Mouse (Mus musculus): ENCODE results near the gene Ifngr1. TPM values are rescaled to one million over a fixed set of nuclear protein-coding genes. Genes with fewer than 3 reads are reported as not detected.

Gene Ifngr1
- polyA plus RNA-seq, 1 experiment from 2014 or later = 40.0 TPM

GRCm38 (mm10) chr10:19603231-19603630 lies 11.5 kb downstream of the Ifngr1 start:
- H3K36me3 ChIP-seq = peaks cover 86% of the 10 kb centered on the region
- no peak for DNase-seq
- WGBS (ENCODE audit: insufficient replicate concordance) = 84% methylated on average over 6 of the region's 6 CpGs

GRCm38 (mm10) chr10:19609125-19609524 lies 17.4 kb downstream of the Ifngr1 start:
- 0 out of 2 replicates have a peak, but pooled peaks have one; percentile 10 for ATAC-seq (ENCODE audit: low read depth)
- no peaks in the 10 kb centered on the region for H3K9me3 ChIP-seq (replicated peaks)
- H3K27ac ChIP-seq = no peak overlapping the region

More at GRCm38 (mm10) chr10:19603231-19603630, 11.5 kb downstream of the Ifngr1 start:
- ATAC-seq (ENCODE audit: low read depth) = no peak
- Histone ChIP-seq H3K9me3 (replicated peaks) (0 out of 2 replicates have a peak, but pooled peaks cover 2% of the 10 kb centered on the region), H3K27ac (no peak overlapping the region), H3K4me1 (replicated peaks) (0 out of 2 replicates have a peak, but pooled peaks cover 2% of the 10 kb centered on the region), H3K4me3 (replicated peaks) (no peak overlapping the region), H3K4me2 (no peak overlapping the region), H3K27me3 (no peaks in the 10 kb centered on the region), H3K9ac (no peak overlapping the region)

DNA sequence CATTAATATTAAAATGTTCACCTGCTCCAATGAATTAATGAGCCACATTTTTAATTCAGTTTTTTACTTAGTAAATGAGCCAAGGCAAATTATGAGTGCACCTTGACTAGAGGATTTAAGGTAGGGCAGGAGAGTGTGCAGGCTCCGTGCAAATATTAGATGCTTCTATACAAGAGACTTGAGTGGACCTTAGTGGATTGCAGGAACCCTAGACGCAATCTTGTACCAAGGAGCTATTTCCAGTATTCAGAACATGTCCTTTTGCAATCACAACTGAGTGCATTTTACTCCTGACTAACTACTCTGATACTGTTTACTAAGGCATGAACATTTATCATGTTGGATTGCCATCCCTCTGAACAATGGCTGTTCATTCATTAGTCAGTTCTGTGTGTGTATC lies 19.9 kb downstream of the Ifngr1 start:
- Histone ChIP-seq H3K4me3 (replicated peaks) (no peak overlapping the region), H3K9me3 (replicated peaks) (no peaks in the 10 kb centered on the region), H3K27ac (no peak overlapping the region), H3K36me3 (peaks cover 30% of the 10 kb centered on the region), H3K9ac (no peak overlapping the region), H3K27me3 (no peaks in the 10 kb centered on the region), H3K4me1 (replicated peaks) (peaks cover 13% of the 10 kb centered on the region; the same call in 1 of the 2 replicates), H3K4me2 (no peak overlapping the region)
- WGBS (ENCODE audit: insufficient replicate concordance) = 46% methylated on average over 2 of the region's 2 CpGs
- ATAC-seq (ENCODE audit: low read depth) (no peak), DNase-seq (no peak)

More at GRCm38 (mm10) chr10:19609125-19609524, 17.4 kb downstream of the Ifngr1 start:
- H3K4me1 ChIP-seq (replicated peaks) = peaks cover 11% of the 10 kb centered on the region; the same call in 1 of the 2 replicates
- WGBS (ENCODE audit: insufficient replicate concordance) = 76% methylated on average over 14 of the region's 14 CpGs
- H3K9ac ChIP-seq = no peak overlapping the region
- H3K4me2 ChIP-seq = no peak overlapping the region
- no peaks in the 10 kb centered on the region for H3K27me3 ChIP-seq
- no peak for DNase-seq
- no peak overlapping the region for H3K4me3 ChIP-seq (replicated peaks)
- peaks cover 55% of the 10 kb centered on the region for H3K36me3 ChIP-seq

- whole genome bisulfite sequencing (ENCODE audit: insufficient replicate concordance) = 21% methylated on average over 7 of the region's 7 CpGs
- no peak overlapping the region for H3K4me3 ChIP-seq (replicated peaks)
- no peaks in the 10 kb centered on the region for H3K9me3 ChIP-seq (replicated peaks)
- peak overlapping the region; percentile 53 for H3K27ac ChIP-seq
- peaks cover 13% of the 10 kb centered on the region; the same call in 1 of the 2 replicates for H3K4me1 ChIP-seq (replicated peaks)
- peak; percentile 43; the same call in 1 of the 2 replicates for ATAC-seq (ENCODE audit: low read depth)
- H3K4me2 ChIP-seq = no peak overlapping the region
- no peak overlapping the region for H3K9ac ChIP-seq
- H3K36me3 ChIP-seq = peaks cover 16% of the 10 kb centered on the region
- H3K27me3 ChIP-seq = no peaks in the 10 kb centered on the region
- DNase-seq = no peak
Measured at GRCm38 (mm10) chr10:19613111-19613753, 21.5 kb downstream of the Ifngr1 start.

DNA sequence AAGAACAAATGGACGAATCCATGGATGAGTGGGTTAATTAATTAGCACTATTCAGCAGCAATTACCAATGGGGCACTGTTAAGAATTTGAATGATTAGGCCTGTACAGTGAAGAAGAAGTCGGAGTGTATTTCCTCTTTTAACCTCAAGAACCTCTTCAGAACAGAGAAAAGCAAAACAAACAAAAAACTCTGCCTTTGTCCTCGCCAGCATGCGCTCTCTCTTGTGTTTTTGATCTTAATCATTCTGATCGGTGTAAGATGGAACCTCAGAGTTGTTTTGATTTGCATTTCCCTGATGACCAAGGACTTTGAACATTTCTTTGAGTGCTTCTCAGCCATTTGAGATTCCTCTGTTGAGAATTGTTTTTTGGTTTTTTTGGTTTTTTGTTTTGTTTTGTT lies 28.0 kb downstream of the Ifngr1 start:
- H3K27me3 ChIP-seq = no peaks in the 10 kb centered on the region
- H3K36me3 ChIP-seq = no peaks in the 10 kb centered on the region
- no peak overlapping the region for H3K4me3 ChIP-seq (replicated peaks)
- no peaks in the 10 kb centered on the region for H3K9me3 ChIP-seq (replicated peaks)
- H3K4me2 ChIP-seq = no peak overlapping the region
- H3K27ac ChIP-seq = no peak overlapping the region
- no peaks in the 10 kb centered on the region for H3K4me1 ChIP-seq (replicated peaks)
- ATAC-seq (ENCODE audit: low read depth) = no peak
- H3K9ac ChIP-seq = no peak overlapping the region
- 47% methylated on average over 5 of the region's 5 CpGs for WGBS (ENCODE audit: insufficient replicate concordance)
- no peak for DNase-seq

DNA sequence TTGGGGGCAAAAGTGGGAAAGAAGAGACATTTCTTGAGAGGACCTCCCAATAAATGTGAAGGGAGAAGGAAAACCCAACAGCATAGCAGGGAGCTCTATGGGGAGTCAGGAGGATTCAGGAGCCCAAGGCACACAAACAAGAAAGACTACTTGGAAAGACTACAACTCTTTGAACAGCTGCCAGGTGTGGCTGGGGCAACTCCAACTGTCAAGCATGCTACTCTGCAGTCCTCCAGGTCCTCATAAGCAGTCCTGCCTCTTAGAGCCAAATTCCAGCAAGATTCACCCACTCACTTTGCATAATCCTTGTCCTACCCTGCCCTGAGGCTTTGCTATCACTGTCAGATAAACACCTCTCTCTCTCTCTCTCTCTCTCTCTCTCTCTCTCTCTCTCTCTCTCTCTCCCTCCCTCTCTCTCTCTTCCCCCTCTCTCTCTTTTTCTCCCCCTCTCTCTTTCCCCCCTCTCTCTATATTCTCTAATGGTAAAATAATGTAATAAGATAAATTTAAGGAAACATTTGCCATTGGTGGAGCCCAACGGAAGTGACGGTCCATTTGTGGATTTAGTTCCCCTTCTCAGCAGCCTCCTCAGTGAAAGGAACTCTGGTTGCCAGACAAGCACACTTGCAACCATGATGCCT lies 29.8 kb downstream of the Ifngr1 start, which contains the start of gene Il22ra2:
Gene Il22ra2, plus strand, starts transcription at position 591 of the 641 bp plus-strand sequence.
- no peak within 1 kb of the TSS for H3K9ac ChIP-seq
- H3K4me2 ChIP-seq = no peak within 1 kb of the TSS
- 67% methylated on average over 2 of the region's 2 CpGs for WGBS (ENCODE audit: insufficient replicate concordance)
- H3K27me3 ChIP-seq = no peaks in the 10 kb centered on the region
- no peak within 1 kb of the TSS for H3K27ac ChIP-seq
- no peak within 1 kb of the TSS for H3K4me3 ChIP-seq (replicated peaks)
- no peaks in the 10 kb centered on the region for H3K9me3 ChIP-seq (replicated peaks)
- no peaks in the 10 kb centered on the region for H3K4me1 ChIP-seq (replicated peaks)
- no peaks in the 10 kb centered on the region for H3K36me3 ChIP-seq
- no peak for DNase-seq
- no peak for ATAC-seq (ENCODE audit: low read depth)

GRCm38 (mm10) chr10:19624617-19625016 lies 32.9 kb downstream of the Ifngr1 start:
- no peak overlapping the region for H3K9ac ChIP-seq
- no peaks in the 10 kb centered on the region for H3K27me3 ChIP-seq
- no peak for ATAC-seq (ENCODE audit: low read depth)
- H3K9me3 ChIP-seq (replicated peaks) = no peaks in the 10 kb centered on the region
- H3K4me3 ChIP-seq (replicated peaks) = no peak overlapping the region
- no peak for DNase-seq
- 75% methylated on average over 1 of the region's 1 CpGs for WGBS (ENCODE audit: insufficient replicate concordance)
- no peaks in the 10 kb centered on the region for H3K36me3 ChIP-seq
- H3K27ac ChIP-seq = no peak overlapping the region
- no peaks in the 10 kb centered on the region for H3K4me1 ChIP-seq (replicated peaks)
- no peak overlapping the region for H3K4me2 ChIP-seq

GRCm38 (mm10) chr10:19627342-19627741 lies 35.6 kb downstream of the Ifngr1 start:
- no peak overlapping the region for H3K27ac ChIP-seq
- no peaks in the 10 kb centered on the region for H3K27me3 ChIP-seq
- no peaks in the 10 kb centered on the region for H3K4me1 ChIP-seq (replicated peaks)
- H3K4me2 ChIP-seq = no peak overlapping the region
- H3K9me3 ChIP-seq (replicated peaks) = no peaks in the 10 kb centered on the region
- no peak overlapping the region for H3K9ac ChIP-seq
- no peak for ATAC-seq (ENCODE audit: low read depth)
- DNase-seq = no peak
- 84% methylated on average over 2 of the region's 2 CpGs for WGBS (ENCODE audit: insufficient replicate concordance)
- H3K36me3 ChIP-seq = no peaks in the 10 kb centered on the region
- H3K4me3 ChIP-seq (replicated peaks) = no peak overlapping the region

DNA sequence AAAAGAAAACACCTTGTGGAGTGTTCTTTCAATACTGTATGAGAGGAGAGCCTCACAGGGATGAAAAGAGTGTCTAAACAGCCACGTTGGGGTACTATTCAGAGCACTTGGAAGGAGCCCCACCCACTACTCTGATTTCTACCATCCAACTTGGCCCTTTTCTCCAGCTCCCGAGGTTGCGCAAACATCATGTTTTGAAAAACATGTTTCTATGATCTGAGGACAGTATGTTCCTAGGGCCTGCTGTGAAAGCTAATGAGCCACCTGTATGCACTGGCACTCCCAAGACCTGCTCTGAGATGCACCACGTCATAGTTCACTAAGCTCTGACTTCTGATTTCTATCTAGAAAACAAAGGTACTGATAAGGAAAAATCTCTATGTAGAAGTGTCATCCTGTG lies 36.0 kb downstream of the Ifngr1 start:
- Histone ChIP-seq H3K9me3 (replicated peaks) (no peaks in the 10 kb centered on the region), H3K4me3 (replicated peaks) (no peak overlapping the region), H3K4me1 (replicated peaks) (no peaks in the 10 kb centered on the region), H3K36me3 (no peaks in the 10 kb centered on the region), H3K27ac (no peak overlapping the region), H3K9ac (no peak overlapping the region), H3K4me2 (no peak overlapping the region), H3K27me3 (no peaks in the 10 kb centered on the region)
- DNase-seq (no peak), ATAC-seq (ENCODE audit: low read depth) (no peak)
- 73% methylated on average over 4 of the region's 4 CpGs for WGBS (ENCODE audit: insufficient replicate concordance)

DNA sequence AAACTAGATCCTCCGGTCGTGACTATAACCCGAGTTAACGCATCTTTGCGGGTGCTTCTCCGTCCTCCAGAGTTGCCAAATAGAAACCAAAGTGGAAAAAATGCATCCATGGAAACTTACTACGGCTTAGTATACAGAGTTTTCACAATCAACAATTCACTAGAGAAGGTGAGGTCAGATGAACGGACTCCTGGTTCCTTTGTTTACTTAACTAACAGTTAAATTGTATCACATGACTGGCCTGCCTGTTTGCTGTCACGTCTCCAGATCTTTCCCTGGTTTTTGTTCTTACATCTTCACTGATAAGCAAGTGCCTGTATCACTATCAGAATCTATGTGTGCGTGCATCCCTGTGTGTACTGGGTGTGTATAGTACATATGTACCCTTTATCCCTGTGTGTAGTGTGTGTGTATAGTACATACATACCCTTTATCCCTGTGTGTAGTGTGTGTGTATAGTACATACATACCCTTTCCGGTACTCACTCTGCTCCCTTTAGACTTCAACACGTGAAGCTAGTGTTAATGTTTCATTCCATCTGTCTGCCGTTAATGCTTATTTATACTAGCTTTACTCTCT lies 40.0 kb downstream of the Ifngr1 start:
- no peak overlapping the region for H3K4me2 ChIP-seq
- ATAC-seq (ENCODE audit: low read depth) = no peak

DNA sequence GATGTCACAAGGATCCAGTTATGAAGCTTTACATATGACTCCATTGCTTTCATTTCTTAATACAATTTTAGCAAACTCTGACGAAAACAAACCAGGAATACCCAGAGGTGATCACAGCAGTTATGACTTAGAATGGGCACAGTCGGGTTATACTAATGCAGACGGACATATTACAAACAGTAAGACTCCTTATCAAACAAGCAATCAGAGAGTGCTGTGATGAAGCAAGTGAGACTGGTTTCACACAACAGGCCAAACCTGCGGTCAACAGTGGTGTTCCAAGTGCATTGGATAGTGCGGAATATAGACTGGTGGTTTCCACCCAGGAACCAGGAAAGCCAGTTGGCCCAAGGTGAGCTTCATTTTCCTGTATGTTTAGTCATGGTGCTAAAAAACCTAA lies 47.1 kb downstream of the Ifngr1 start:
- Histone ChIP-seq H3K27me3 (no peaks in the 10 kb centered on the region), H3K36me3 (no peaks in the 10 kb centered on the region), H3K9ac (no peak overlapping the region), H3K4me2 (no peak overlapping the region), H3K4me1 (replicated peaks) (no peaks in the 10 kb centered on the region), H3K9me3 (replicated peaks) (no peaks in the 10 kb centered on the region), H3K4me3 (replicated peaks) (no peak overlapping the region), H3K27ac (no peak overlapping the region)
- no peak for ATAC-seq (ENCODE audit: low read depth)
- WGBS (ENCODE audit: insufficient replicate concordance) = 72% methylated on average over 5 of the region's 5 CpGs
- DNase-seq = no peak

More for the DNA sequence above, 40.0 kb downstream of the Ifngr1 start:
- H3K9me3 ChIP-seq (replicated peaks) = no peaks in the 10 kb centered on the region
- no peaks in the 10 kb centered on the region for H3K27me3 ChIP-seq
- H3K36me3 ChIP-seq = no peaks in the 10 kb centered on the region
- DNase-seq = no peak
- no peak overlapping the region for H3K4me3 ChIP-seq (replicated peaks)
- no peak overlapping the region for H3K9ac ChIP-seq
- H3K27ac ChIP-seq = no peak overlapping the region
- H3K4me1 ChIP-seq (replicated peaks) = no peaks in the 10 kb centered on the region
- WGBS (ENCODE audit: insufficient replicate concordance) = 68% methylated on average over 13 of the region's 13 CpGs
